Mouse (Mus musculus): ENCODE results near the gene Satb1. TPM values are rescaled to one million over a fixed set of nuclear protein-coding genes. Genes with fewer than 3 reads are reported as not detected.

Satb1 gene
- total RNA-seq, 2 experiments from 2014 or later: 142 to 148 TPM

DNA sequence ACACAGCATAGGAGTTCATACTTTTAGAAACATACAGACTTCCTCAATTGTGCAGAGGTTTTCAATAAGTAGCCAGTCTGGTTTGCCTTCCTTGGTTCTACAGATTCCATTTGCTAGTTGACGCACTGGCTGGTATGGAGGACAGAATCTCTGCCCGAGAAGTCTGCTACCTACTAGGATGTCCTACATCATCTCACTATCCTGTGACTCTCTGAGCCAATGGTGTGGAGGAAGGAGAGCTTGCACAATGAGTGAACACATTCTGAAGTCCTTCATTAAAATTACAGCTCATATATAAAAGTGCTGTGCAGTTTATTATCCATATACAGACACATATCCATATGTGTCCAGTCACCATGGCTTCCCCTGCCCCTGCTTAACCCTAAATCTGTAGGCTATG is 45.1 kb downstream of the Satb1 start:
- intact Hi-C loops (cut with DNase I): no loop called here
- no peak for DNase-seq (ENCODE audit: low spot score in 2 of 2)

DNA sequence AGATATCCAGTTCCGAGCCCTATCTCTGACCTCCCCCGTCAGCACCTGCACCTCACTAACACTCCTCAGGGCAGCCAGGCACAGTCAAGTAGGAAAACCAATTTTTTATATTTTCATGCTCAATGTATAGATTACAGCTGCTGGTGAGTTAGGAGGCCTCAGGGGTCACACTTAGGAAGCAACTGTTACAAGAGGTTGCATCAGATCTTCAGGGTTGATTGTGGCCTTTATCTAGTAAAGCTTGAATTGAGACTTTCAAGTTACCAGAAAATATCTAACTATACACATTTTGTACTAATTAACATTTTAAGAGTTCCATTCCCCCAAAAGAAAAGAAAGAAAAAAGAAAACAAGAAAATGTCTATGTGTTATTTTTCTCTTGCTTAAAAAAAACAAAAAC is 47.0 kb downstream of the Satb1 start:
- intact Hi-C loops (cut with DNase I): no loop called here
- no peak for DNase-seq (ENCODE audit: low spot score in 2 of 2)

DNA sequence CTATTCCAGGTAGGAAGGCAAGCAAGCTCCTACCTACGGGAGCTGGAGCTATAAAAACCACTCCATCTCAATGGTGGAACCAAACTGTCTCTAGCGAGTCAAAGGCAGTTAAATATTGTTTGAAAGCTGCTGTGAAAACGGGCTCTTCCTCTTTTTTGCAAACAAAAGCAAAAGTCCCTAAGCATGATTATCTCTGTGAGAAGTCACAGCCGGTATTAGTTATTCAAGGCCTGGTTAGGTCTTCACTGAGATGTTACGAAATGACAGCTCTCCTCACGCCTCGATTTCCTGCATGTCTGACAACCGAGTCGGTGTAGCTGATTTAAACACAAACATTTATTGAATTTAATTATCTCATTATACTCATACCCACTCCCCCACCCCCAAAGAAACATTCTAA is 48.2 kb downstream of the Satb1 start:
- DNase-seq (ENCODE audit: low spot score in 2 of 2): no peak
- intact Hi-C loops (cut with DNase I): no loop called here

DNA sequence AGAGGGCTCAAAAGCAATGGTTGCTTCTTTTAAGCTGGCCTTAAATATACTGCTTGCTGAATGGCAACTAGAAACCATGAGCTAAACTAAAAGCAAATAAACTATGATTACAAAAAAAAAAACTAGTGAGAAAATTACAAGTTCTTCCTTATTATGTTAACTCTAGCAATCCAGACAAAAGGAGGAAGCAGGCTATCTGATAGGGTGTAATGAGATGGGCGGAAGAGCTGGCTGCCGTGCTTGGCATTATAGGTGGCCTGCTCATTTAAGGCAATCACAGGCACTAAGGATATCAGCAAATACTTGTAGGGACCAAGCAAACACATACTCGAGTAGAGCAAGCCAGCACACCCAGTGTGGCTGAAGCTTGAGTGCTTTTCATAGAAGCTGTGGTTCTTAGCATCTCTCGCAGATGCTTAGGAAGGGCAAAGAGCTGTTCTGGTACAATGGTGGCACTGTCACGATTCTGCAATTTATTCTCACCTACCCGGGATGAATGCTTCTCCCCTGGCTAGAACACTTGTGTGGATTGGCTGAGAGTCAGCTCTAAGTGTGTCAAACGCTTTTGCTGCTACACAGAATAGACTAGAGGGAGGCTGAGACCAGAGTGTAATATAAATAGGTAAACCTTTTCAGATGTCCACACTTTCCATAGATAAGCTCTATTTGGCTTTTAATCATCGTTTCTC is 49.4 kb downstream of the Satb1 start:
- peak in 1 of 2 experiments; percentile 52 for DNase-seq (ENCODE audit: low spot score in 2 of 2)
- intact Hi-C loops (cut with DNase I): no loop called here

DNA sequence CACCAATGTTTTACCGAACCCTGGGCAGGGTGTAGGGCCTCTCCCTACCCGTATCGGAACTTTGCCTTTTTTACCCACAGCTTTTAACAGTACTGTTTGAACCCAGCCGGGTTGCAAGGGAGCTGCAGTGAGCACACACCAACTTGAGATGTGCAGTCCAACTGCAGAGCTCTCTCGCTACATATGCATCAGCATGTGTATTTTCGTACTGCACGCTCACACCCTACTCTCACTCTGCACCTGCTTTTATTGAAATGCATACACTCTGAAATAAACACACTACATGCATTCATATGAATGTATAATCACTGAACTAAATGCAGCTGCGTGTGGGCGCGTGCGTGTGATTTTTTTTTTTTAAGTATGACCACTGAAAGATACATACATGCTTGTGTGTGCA is 53.1 kb downstream of the Satb1 start:
- DNase-seq (ENCODE audit: low spot score in 2 of 2): peak in 1 of 2 experiments; percentile 32
- intact Hi-C loops (cut with DNase I): no loop called here

DNA sequence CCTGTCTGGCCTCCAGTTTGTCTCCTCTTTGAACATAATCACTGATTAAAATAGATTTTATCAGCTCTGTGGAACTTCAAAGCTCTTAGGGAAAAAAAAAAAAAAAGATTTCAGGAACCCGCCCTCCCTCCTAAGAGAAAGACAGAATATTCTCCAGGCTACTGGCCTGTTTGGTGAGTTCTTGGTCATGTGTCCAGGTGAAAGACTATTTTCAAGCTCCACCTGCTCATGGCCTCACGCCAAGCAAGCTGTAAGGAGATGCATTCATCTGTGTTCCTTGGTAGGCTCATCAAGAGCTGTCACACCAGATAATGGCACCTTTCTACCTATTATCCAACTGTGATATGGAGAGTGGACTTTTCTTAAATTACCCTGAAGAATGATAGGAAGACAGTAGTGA is 54.1 kb downstream of the Satb1 start:
- no peak for DNase-seq (ENCODE audit: low spot score in 2 of 2)
- intact Hi-C loops (cut with DNase I): no loop called here

DNA sequence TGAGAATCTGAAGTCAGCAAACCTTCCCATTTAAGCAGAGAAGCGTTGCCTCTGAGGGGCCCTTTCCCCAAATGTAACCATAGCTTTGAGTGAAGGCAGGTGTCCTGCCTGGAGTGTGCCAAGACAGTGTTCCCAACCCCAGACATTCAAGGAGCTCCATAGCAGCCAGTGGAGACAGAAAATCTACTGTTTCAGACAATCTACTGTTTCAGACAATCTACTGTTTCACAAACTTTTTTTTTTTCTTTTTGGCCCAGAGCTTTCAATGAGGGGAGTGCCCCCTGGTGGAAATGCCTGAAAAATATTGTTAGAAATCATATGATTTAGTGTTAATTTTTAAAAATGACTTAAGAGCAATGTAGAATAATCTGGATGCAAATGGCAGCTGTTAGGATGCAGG is 55.3 kb downstream of the Satb1 start:
- intact Hi-C loops (cut with DNase I): no loop called here
- DNase-seq (ENCODE audit: low spot score in 2 of 2): peak in 1 of 2 experiments; percentile 49

DNA sequence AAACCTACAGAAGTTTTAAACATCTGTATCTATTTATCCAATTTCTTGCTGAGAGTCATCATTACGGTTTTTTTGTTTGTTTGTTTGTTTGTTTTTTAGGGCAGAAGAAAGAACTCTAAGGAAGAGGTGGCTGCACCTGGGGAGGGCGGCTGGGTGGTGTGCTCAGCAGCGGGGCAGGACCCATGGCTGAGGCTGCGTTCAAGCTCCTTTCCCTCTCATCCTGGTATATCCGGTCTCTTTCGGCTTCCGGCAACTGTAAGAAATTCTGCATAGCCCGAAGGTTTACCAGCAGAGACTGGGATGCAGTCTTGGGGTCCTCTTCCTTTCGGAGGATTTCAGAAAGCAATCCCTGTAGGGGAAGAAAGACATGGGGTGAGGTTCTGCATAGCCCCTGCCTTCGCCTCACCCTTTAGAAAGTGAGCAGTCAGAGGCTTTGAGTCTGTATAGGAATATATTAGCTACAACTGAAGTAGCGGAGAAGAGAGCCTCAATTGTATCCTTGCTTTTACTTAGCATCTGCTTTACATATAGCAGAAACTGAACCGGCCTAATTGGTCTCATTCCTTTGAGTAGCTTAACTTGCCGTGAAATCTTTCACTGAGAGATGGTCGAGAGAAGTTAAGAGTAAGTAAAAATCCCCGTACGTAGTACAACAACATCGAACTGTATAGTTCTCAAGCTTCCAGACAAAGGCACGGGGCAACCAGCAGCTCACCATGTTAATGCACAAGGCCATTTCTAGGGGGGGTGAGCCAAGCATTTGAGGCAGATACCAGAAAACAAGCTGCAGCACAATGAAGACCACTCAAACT is 57.8 kb downstream of the Satb1 start:
- DNase-seq (ENCODE audit: low spot score in 2 of 2): no peak
- intact Hi-C loops (cut with DNase I): no loop called here

DNA sequence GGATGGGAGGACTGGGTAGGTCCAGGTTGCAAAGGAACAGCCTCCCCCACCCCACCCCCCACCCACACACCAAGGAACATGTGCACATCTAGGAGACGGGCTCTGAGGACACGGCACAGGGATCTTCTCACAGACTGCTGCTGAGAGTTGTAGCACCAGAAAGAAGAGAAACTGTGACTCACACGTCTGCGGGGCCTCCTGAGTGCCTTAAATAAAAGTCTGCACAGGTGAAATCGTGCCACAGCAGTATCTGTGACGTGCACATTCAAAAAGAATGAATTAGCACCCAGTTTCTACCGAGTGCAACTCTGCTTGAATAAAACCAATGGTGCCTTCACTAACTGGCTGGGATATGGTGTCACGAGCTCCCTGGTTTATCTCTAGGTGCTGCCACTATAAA is 69.5 kb downstream of the Satb1 start:
- peak in 1 of 2 experiments; percentile 51 for DNase-seq (ENCODE audit: low spot score in 2 of 2)
- intact Hi-C loops (cut with DNase I): no loop called here

DNA sequence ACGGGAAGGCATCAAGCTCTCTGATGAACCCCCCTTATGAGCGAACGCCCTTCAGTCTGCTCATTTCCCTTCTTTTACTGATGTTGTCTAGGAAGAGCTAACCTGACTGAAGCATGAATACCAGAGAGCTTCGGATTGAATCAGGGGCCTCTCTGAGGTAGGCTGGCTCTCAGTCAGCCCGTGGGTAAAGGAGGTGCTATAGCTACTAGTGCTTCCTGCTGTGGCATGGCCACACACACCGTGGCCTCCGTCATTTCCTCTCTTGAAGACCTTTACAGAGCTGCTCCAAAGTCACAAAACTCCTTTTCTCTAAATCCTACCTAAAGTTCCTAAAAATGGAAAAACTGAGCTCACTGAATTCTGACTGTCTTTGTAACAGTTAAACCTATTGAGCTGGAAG is 70.6 kb downstream of the Satb1 start:
- no peak for DNase-seq (ENCODE audit: low spot score in 2 of 2)
- intact Hi-C loops (cut with DNase I): no loop called here

DNA sequence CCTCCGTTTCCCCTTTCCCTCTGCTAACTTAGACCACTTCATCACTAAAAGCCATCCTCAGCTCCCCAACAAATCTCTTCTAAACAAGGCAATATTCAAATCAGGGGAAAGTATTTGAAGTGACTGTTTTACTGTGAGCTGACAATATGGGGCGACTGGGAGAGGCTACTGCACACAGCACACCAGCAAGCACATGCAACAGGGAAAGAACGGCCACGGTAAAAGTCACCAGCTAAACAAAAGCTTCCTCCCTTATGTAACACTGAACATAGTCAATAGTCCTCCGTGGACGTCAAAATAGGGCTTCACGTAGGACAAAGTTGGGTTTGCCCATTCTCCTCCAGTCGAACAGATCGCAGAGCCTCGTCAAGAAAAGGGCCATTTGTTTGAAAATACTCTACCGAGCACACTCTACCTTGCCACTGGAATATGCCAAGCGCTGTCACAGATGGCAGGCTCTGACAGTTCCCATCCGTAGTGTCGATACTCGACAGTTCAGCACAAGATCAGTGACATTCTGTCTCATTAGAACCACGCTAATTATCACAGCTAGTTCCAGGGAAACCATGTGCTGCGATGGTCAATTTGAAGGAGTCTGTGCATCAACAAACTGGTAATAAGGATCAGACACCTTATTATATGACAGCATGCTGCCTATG is 72.0 kb downstream of the Satb1 start:
- intact Hi-C loops (cut with DNase I): no loop called here
- DNase-seq (ENCODE audit: low spot score in 2 of 2): no peak

DNA sequence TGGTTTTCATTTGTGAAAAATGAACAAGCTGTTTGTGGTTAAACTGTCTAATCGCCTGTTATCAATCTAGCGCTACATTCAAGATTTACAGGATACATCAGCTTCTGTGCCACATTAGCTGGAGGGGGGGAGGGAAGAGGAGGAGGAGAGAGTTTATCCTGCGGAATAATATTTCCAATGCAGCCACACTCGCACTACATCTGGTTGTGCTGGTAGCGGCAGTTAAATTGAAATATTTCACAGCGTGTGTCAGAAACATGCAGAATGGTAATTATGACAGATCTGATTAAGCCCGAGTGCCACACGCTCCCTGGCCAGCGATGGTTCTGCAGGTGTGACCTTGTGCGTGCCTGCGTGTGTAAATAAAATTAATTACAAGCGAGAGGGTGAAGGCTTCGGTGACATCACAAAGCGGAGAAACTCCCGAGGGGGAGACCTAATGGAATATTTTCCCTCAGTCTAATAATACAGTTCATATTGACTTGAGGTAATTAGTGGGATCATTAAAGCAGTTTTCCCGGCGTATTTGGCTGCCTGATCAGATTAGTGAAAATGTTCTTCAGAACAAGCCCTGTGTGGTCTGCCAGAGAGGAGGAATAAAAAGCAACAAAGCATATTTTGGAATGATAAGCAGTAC is 72.7 kb downstream of the Satb1 start:
- DNase-seq (ENCODE audit: low spot score in 2 of 2): no peak
- intact Hi-C loops (cut with DNase I): no loop called here

DNA sequence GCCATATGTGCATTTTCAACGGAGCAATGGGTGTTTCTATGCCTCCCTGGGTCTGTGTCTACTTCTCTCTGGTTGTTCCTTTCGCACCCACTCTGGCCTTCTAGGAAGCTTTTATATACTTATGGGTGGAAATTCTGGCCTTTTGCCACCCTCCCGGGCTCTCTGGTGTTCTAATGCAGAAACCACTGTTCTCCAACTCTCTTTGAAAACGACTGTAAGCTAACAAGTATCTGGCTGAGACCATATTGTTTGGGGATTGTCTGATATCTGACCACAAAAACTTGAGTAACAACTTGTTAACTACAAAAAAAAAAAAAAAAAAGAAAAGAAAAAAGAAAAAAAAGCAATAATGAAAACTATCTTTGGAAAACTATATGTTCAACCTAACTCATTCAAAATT is 73.6 kb downstream of the Satb1 start:
- intact Hi-C loops (cut with DNase I): no loop called here
- no peak for DNase-seq (ENCODE audit: low spot score in 2 of 2)

DNA sequence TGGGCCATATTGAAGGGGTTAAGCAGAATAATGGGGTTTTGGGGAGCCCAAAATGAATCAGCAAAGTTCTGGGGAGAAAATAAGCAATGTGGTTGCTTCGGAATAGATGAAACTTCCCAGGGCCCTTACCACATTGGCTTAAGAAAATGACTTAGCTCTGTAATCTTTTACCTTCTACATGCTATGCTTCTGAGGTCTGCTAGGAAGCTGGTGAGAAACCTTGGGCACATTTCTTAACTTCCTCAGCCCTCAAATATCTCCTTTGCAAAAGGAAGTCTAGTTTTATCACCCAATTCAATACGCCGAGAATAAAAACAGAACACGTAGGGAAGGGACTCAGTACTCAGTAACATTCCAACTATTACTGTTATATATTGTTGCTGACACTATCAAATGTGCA is 80.9 kb downstream of the Satb1 start:
- DNase-seq (ENCODE audit: low spot score in 2 of 2): no peak
- intact Hi-C loops (cut with DNase I): no loop called here

DNA sequence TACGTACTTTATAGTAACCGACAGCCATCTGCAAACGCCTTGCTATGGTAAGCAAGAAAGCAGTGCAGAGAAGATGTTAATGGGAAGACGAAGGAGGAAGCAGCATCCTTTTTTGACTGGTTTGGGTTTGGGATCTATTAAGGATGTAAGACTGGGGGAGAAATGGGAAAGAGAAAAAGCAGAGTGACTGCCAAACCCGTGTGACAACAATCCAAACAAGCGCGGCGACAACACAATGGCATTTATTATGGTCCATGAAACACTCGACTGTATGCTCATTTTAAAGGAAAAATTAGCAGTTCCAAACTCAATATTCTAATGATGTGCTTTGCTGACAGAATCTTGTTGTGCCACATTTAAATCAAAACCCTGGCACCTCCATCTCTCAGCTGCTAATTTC is 85.9 kb downstream of the Satb1 start:
- intact Hi-C loops (cut with DNase I): no loop called here
- no peak for DNase-seq (ENCODE audit: low spot score in 2 of 2)

DNA sequence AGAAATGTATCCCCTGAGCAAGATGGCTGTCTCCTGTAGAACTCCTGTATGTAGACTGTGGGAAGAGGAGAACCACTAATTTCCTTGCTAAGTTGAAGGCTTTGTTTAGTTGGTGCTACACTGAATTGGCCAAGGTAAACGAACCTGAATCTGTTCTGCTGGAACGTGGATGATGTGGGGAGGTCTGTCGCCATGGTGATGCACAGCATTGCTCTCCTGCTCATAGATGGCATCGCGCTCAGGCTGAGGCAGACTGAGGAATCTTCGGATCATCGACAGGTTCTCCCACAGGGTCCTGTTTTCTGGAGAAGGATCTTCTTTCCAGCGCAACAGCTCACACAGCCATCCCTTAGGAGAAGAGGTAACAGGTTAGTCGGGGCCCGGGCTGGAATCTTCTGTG is 90.6 kb downstream of the Satb1 start:
- intact Hi-C loops (cut with DNase I): no loop called here
- no peak for DNase-seq (ENCODE audit: low spot score in 2 of 2)

DNA sequence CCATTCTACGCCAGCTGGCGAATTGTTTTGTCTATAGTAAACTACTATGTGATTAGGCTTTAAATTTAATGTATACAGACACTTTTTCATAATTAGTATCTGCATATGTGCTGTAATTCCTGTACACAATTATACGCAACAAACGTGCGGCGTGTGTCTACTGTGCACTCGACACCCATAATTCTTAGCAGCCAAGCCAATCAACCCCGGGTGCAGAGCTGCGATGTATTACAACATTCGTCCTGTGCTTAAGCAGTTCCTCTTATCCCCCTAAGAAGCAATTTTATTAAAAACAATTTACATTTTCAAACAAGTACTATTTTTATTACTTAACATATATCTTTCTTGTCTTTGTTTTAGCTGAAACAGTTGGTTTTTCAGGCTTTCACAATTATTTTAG is 92.0 kb downstream of the Satb1 start:
- intact Hi-C loops (cut with DNase I): no loop called here
- DNase-seq (ENCODE audit: low spot score in 2 of 2): no peak

DNA sequence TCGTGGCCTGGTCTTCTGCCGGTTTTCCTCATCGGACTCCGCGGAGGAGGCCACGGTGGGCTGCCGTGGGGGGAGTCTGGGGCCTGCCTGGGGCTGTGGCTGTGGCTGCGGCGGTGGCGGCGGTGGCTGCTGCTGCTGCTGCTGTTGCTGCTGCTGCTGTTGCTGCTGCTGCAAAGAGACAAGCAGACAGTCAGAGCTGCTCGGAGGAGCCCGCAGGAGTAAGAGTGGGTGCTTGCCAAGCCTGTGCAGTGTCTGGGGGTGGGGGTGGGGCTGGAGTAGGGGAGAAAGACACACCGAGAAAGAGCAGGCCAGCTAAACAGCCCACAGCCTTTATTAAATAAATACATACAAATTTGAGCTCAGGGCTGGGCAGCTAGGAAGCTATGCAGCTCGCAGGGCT is 92.8 kb downstream of the Satb1 start:
- intact Hi-C loops (cut with DNase I): no loop called here

DNA sequence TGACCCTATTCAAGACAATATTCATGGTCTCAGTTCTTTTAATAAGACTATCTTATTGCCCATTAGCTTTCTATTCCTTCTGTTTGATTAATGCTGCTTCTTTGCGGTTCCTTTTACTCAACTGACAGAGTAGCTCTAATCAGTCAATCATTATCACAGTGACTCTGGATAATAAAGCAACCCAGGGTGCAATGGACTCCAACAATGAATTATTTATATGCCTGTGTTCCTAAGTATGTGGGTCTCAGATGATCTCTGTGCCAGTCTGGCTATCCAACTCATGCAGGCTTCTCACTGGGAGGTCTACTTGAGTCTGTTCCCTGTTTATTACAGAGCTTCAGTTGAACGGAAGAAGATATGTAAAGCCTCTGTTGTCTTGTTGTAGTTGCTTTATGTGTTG is 108.6 kb downstream of the Satb1 start:
- intact Hi-C loops (cut with DNase I): no loop called here
- no peak for DNase-seq (ENCODE audit: low spot score in 2 of 2)

More for the DNA sequence above, 92.8 kb downstream of the Satb1 start:
- DNase-seq (ENCODE audit: low spot score in 2 of 2): no peak

DNA sequence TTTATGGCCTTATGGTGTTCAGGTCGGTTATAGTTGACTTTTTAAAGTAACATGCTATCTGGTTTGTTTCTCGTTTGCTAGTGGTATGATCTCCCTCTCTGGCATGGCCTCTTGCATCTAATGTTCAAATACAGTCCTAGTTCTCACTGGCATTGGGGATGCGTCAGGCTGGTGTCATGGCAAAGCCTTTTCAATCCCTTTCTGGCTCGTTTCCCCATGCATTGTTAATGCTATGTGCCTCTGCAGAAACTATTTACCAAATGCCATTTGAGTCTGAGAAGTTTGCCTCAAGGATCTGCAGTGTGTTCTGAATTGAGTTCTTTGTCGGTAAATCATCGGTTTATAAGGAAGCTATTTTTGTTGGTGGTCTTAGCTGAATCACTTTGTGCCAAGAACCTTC is 137.4 kb downstream of the Satb1 start:
- intact Hi-C loops (cut with DNase I): no loop called here
- DNase-seq (ENCODE audit: low spot score in 2 of 2): no peak

Measured in left cerebral cortex, postnatal 14 days (tissue).